Mouse (Mus musculus) heart, adult 2 months (tissue): ENCODE measurements at regions not wholly inside any gene's neighbourhood (a gene's known extent, or its start where the extent isn't known, plus 50 kb on each side); places are given as distances from the start of the nearest gene placed in this dataset.

ENCODE experiments used
- CTCF ChIP-seq: fragments of 200-600 bp; IDR thresholded peaks from 2 replicates; pipeline ENCODE4 v1.8.1; 2022; ENCODE audit warnings: antibody characterized with exemption, mild to moderate bottlenecking, moderate library complexity
- EP300 ChIP-seq: fragments of 200-500 bp; IDR thresholded peaks from 2 replicates; pipeline ENCODE4 v1.6.1; 2011; ENCODE audit warnings: low read depth, low read length, control low read depth; ENCODE audit not compliant: insufficient read depth
- POLR2A ChIP-seq: fragments of 200-500 bp; IDR thresholded peaks from 2 replicates; pipeline ENCODE4 v1.6.1; 2011; ENCODE audit warnings: mild to moderate bottlenecking, low read depth, low read length, control low read depth; ENCODE audit not compliant: insufficient read depth

DNA sequence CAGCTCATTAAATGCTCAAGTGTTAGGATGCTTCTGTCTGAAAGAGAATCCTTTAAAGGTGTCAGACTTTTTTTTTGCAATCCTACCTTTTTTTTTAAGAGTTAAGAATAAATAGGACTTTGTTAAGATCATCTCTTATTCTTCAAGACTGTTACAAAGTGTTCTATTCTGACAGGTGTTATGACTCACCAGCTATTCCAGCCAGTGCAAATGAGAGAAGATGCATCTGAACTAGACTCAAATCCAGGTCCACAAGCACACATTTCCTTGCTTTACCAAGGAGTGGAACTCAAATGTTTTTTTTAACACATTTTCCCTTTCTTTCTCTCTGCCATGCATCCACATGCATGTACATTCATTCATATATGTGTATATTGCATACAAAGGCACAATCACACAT is 98.4 kb upstream of the Atp10a start:
- TF ChIP-seq POLR2A: no peak
- TF ChIP-seq CTCF: no peak
- no peak for TF ChIP-seq EP300
